Mouse (Mus musculus) heart, embryonic 15.5 days (tissue): ENCODE measurements around the gene Msh4. TPM values are rescaled to one million over a fixed set of nuclear protein-coding genes. Genes with fewer than 3 reads are reported as not detected.
"Not testable (repeated sequence)": the region's sequence is repeated elsewhere in the genome, so short reads cannot be mapped to it uniquely, and the experiment has no call there.

Experiments used
- ATAC-seq: fragments of 200-750 bp; cut with Nextera tagmentation; replicated peaks from 2 replicates; pipeline ENCODE4 v1.8.0; 2017; ENCODE audit warnings: low read depth, moderate TSS enrichment; ENCODE audit not compliant: insufficient number of reproducible peaks, insufficient read depth, low FRiP score
- H3K27ac ChIP-seq: fragments of 300-500 bp; sonication (generic); 2 replicates; pipeline ENCODE4 v1.5.1; 2015; ENCODE audit warnings: mild to moderate bottlenecking, inconsistent platforms
- H3K27me3 ChIP-seq: fragments of 300-500 bp; sonication (generic); 2 replicates; pipeline ENCODE4 v1.6.1; 2015; ENCODE audit warnings: inconsistent platforms
- H3K36me3 ChIP-seq: fragments of 300-500 bp; sonication (generic); 2 replicates; pipeline ENCODE4 v1.6.1; 2015; ENCODE audit warnings: mild to moderate bottlenecking, inconsistent platforms
- H3K4me1 ChIP-seq: fragments of 300-500 bp; sonication (generic); replicated peaks from 2 replicates; pipeline ENCODE4 v1.6.1; 2015; ENCODE audit warnings: inconsistent platforms
- H3K4me2 ChIP-seq: fragments of 300-500 bp; sonication (generic); 2 replicates; pipeline ENCODE4 v1.6.1; 2015; ENCODE audit warnings: inconsistent platforms, mild to moderate bottlenecking, moderate library complexity
- H3K4me3 ChIP-seq: fragments of 300-500 bp; sonication (generic); 2 replicates; pipeline ENCODE4 v1.5.1; 2015; ENCODE audit warnings: mild to moderate bottlenecking, inconsistent platforms
- H3K9ac ChIP-seq: fragments of 300-500 bp; sonication (generic); 2 replicates; pipeline ENCODE4 v1.6.1; 2015; ENCODE audit warnings: mild to moderate bottlenecking, inconsistent platforms
- H3K9me3 ChIP-seq: fragments of 300-500 bp; sonication (generic); replicated peaks from 2 replicates; pipeline ENCODE4 v1.6.1; 2016; ENCODE audit warnings: inconsistent platforms
- WGBS: fragments of 180-500 bp; shearing (Covaris S2); methylation state at CpG from one replicate; pipeline ENCODE4 v1.1.7; 2015; ENCODE audit warnings: mixed read lengths; 5-methylcytosine and 5-hydroxymethylcytosine counted together
- polyA plus RNA-seq: library from polyadenylated mRNA; unstranded; fragments of >200 nt; fragmentation: Nextera tagmentation; extraction: Ambion mirVana; gene quantifications from 2 replicates; pipeline ENCODE4 v1.2.1, GENCODE M21; 2015

Gene Msh4
- polyA plus RNA-seq, 1 experiment from 2014 or later = 0.09 TPM

- Histone ChIP-seq H3K36me3 (no peaks in the 10 kb centered on the region), H3K4me1 (no peaks in the 10 kb centered on the region), H3K27ac (no peak overlapping the region), H3K4me2 (no peak overlapping the region), H3K4me3 (no peak overlapping the region), H3K27me3 (no peaks in the 10 kb centered on the region), H3K9me3 (no peaks in the 10 kb centered on the region), H3K9ac (no peak overlapping the region)
- ATAC-seq = no peak
- 65% methylated on average over 14 of the region's 14 CpGs for WGBS
These were observed 38.5 kb downstream of the Msh4 start for GRCm38 (mm10) chr3:153867149-153868136.

- H3K4me2 ChIP-seq = no peak overlapping the region
- H3K9ac ChIP-seq = no peak overlapping the region
- WGBS = 81% methylated on average over 4 of the region's 4 CpGs
- no peaks in the 10 kb centered on the region for H3K27me3 ChIP-seq
- no peak for ATAC-seq
- H3K36me3 ChIP-seq = no peaks in the 10 kb centered on the region
- no peaks in the 10 kb centered on the region for H3K9me3 ChIP-seq
- H3K27ac ChIP-seq = no peak overlapping the region
- H3K4me1 ChIP-seq = no peaks in the 10 kb centered on the region
- H3K4me3 ChIP-seq = no peak overlapping the region
These were observed 41.1 kb downstream of the Msh4 start for GRCm38 (mm10) chr3:153864636-153865429.

GRCm38 (mm10) chr3:153863816-153864215 is 42.1 kb downstream of the Msh4 start:
- H3K27ac ChIP-seq = no peak overlapping the region
- ATAC-seq = no peak
- no peak overlapping the region for H3K9ac ChIP-seq
- H3K4me1 ChIP-seq = no peaks in the 10 kb centered on the region
- H3K9me3 ChIP-seq = no peaks in the 10 kb centered on the region
- WGBS = 63% methylated on average over 2 of the region's 2 CpGs
- H3K4me3 ChIP-seq = no peak overlapping the region
- no peak overlapping the region for H3K4me2 ChIP-seq
- no peaks in the 10 kb centered on the region for H3K27me3 ChIP-seq
- H3K36me3 ChIP-seq = no peaks in the 10 kb centered on the region

GRCm38 (mm10) chr3:153860392-153860791 is 45.5 kb downstream of the Msh4 start:
- H3K9me3 ChIP-seq, H3K4me3 ChIP-seq, H3K9ac ChIP-seq, H3K27me3 ChIP-seq, H3K4me1 ChIP-seq, H3K4me2 ChIP-seq, H3K36me3 ChIP-seq, H3K27ac ChIP-seq, ATAC-seq: not testable (repeated sequence)
- 76% methylated on average over 8 of the region's 8 CpGs for WGBS

- ATAC-seq = no peak
These were observed 47.5 kb downstream of the Msh4 start for GRCm38 (mm10) chr3:153858350-153859001.

GRCm38 (mm10) chr3:153852266-153852665 is 53.7 kb downstream of the Msh4 start:
- no peak overlapping the region for H3K4me3 ChIP-seq
- H3K36me3 ChIP-seq = no peaks in the 10 kb centered on the region
- H3K4me2 ChIP-seq = no peak overlapping the region
- no peak overlapping the region for H3K9ac ChIP-seq
- 44% methylated on average over 8 of the region's 8 CpGs for WGBS
- H3K4me1 ChIP-seq = peaks cover 10% of the 10 kb centered on the region
- peaks cover 7% of the 10 kb centered on the region; the same call in 1 of the 2 replicates for H3K27me3 ChIP-seq
- ATAC-seq = no peak
- no peak overlapping the region for H3K27ac ChIP-seq
- H3K9me3 ChIP-seq = no peaks in the 10 kb centered on the region

More at GRCm38 (mm10) chr3:153858350-153859001, 47.5 kb downstream of the Msh4 start:
- Histone ChIP-seq H3K36me3 (no peaks in the 10 kb centered on the region), H3K9ac (no peak overlapping the region), H3K9me3 (no peaks in the 10 kb centered on the region), H3K4me1 (no peaks in the 10 kb centered on the region), H3K4me3 (no peak overlapping the region), H3K27ac (no peak overlapping the region), H3K27me3 (no peaks in the 10 kb centered on the region; the same call in 1 of the 2 replicates), H3K4me2 (no peak overlapping the region)
- WGBS = 69% methylated on average over 10 of the region's 10 CpGs

- H3K4me2 ChIP-seq = no peak overlapping the region
- H3K27ac ChIP-seq = no peak overlapping the region
- ATAC-seq = no peak
- H3K4me1 ChIP-seq = peaks cover 10% of the 10 kb centered on the region
- WGBS = 82% methylated on average over 7 of the region's 7 CpGs
- no peaks in the 10 kb centered on the region for H3K9me3 ChIP-seq
- H3K27me3 ChIP-seq = peaks cover 7% of the 10 kb centered on the region; the same call in 1 of the 2 replicates
- H3K9ac ChIP-seq = no peak overlapping the region
- H3K36me3 ChIP-seq = no peaks in the 10 kb centered on the region
- no peak overlapping the region for H3K4me3 ChIP-seq
These were observed 55.2 kb downstream of the Msh4 start for GRCm38 (mm10) chr3:153850759-153851158.

GRCm38 (mm10) chr3:153849368-153850015 is 56.4 kb downstream of the Msh4 start:
- no peak overlapping the region for H3K9ac ChIP-seq
- 4% methylated on average over 5 of the region's 5 CpGs for WGBS
- H3K27ac ChIP-seq = no peak overlapping the region

GRCm38 (mm10) chr3:153847207-153847733 is 58.7 kb downstream of the Msh4 start:
- Histone ChIP-seq H3K27me3 (peaks cover 14% of the 10 kb centered on the region; the same call in 1 of the 2 replicates), H3K9me3 (no peaks in the 10 kb centered on the region), H3K4me2 (no peak overlapping the region), H3K4me1 (peaks cover 10% of the 10 kb centered on the region), H3K36me3 (no peaks in the 10 kb centered on the region), H3K4me3 (no peak overlapping the region), H3K9ac (no peak overlapping the region), H3K27ac (no peak overlapping the region)
- ATAC-seq = no peak
- WGBS = 52% methylated on average over 7 of the region's 7 CpGs

More at GRCm38 (mm10) chr3:153849368-153850015, 56.4 kb downstream of the Msh4 start:
- Histone ChIP-seq H3K4me3 (no peak overlapping the region), H3K9me3 (no peaks in the 10 kb centered on the region), H3K4me2 (peak overlapping the region; percentile 44), H3K36me3 (no peaks in the 10 kb centered on the region), H3K4me1 (peaks cover 10% of the 10 kb centered on the region), H3K27me3 (peaks cover 14% of the 10 kb centered on the region; the same call in 1 of the 2 replicates)
- peak; percentile 74 for ATAC-seq

GRCm38 (mm10) chr3:153846109-153846508 is 59.8 kb downstream of the Msh4 start:
- Histone ChIP-seq H3K27me3 (peaks cover 14% of the 10 kb centered on the region; the same call in 1 of the 2 replicates), H3K27ac (no peak overlapping the region), H3K4me2 (no peak overlapping the region), H3K9me3 (no peaks in the 10 kb centered on the region), H3K36me3 (no peaks in the 10 kb centered on the region), H3K4me3 (no peak overlapping the region), H3K4me1 (peaks cover 10% of the 10 kb centered on the region), H3K9ac (no peak overlapping the region)
- 89% methylated on average over 4 of the region's 4 CpGs for WGBS
- no peak for ATAC-seq
